Mouse (Mus musculus): ENCODE data around the gene Olfr881.

Gene Olfr881

DNA sequence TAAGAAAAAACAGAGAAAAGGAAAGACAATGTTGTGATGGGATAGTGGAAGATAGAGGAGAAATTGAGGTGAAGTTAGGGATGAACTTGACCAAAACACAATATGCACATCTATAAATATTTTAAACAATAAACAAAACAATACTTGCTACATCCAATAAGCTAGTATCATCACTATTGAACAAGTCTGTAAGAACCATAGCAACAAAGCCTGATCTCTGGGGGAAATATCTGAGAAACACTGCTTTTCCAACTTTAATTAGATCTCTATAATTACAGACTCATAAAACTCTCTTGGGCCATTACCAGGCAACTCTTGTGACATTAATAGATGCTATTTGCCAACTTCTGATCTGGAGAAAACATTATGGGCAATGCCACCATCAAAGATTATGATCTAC lies at the start of gene Olfr881:
Gene Olfr881, plus strand, starts transcription at position 301 of the 400 bp plus-strand sequence.
- no peak for DNase-seq

GRCm38 (mm10) chr9:37998581-37999204 lies 7.1 kb downstream of the Olfr881 start:
- DNase-seq, result no peak

- no peak for DNase-seq
These were observed 8.4 kb downstream of the Olfr881 start for GRCm38 (mm10) chr9:38000021-38000420.

DNA sequence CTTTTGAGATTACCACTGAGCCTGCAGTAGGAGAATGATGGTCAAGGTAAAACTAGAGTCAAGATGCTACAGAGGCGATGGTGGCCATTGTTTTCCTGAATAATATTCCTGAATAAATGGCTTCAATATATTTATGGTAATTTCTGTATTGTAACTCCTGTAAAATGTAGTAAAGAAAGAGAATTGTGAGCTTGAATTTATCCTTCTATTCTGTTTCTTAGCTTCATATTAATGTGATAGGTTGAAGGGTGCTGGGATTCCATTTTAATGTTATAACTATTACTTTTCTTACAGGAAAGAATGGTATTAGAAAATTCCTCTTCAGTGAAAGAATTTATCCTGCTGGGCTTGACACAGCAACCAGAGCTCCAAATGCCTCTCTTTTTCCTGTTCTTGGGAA lies 33.9 kb downstream of the Olfr881 start, which contains the start of gene Olfr883:
Gene Olfr883, plus strand, starts transcription at position 301 of the 400 bp plus-strand sequence.
- no peak for DNase-seq
